In the genomic region with DNA sequence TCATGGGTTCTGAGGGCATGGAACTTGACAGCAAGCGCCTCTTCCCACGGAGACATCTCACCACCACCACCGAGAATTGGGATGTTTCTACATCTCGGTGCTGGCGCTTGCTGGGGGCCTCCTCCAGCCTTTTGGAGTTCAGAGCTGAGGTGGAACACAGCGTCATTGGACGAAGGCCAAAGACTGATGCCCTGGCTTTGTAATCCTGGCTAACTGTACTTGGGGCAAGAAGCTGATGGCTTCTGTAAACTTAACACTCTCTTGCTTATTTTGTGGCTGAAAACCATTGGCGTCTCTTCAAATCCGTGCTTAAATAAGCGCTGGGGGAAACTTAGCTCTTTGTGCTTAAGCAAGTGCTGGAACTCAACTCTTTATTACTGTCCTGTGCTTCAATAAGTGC, we compare ENCODE assay signal across 11 mouse cellular contexts. TPM values are rescaled to one million over a fixed set of nuclear protein-coding genes. Genes with fewer than 3 reads are reported as not detected.
DNase-seq lines count a peak whose midpoint lies in the region; ATAC-seq lines count a peak whose summit lies in the region.
"Had no signal": no experiment of that assay in that cellular context is flagged by ENCODE, and none has a peak within 500 bp of the region (broad histone marks: within the 10 kb centered on the region; RNA-seq: fewer than 3 reads in every experiment).

No protein-coding gene starts in this region.

- 0 out of 2 replicates have a peak, but pooled peaks cover 3% of the 10 kb centered on the region for H3K27me3 ChIP-seq in kidney, embryonic 16.5 days (ENCODE audit: insufficient read depth, low read length)
- H3K27me3 ChIP-seq: embryonic facial prominence, embryonic 12.5 days; Patski had no signal

- no peak for ATAC-seq in kidney, embryonic 16.5 days (ENCODE audit: low FRiP score, low TSS enrichment)
- ATAC-seq: Patski had no signal

- WGBS in kidney, embryonic 16.5 days: 77% methylated on average over 10 of the region's 10 CpGs

- H3K4me2 ChIP-seq in kidney, embryonic 16.5 days (replicated peaks; ENCODE audit: low read depth, low read length): no peak overlapping the region
- H3K4me2 ChIP-seq: embryonic facial prominence, embryonic 12.5 days had no signal

- peak; percentile 63 to 66 for DNase-seq in cerebellum, adult 18-20 months
- no peak for DNase-seq in cerebellum, adult 9-10 months
- DNase-seq in kidney, postnatal 14 days: peak; percentile 43
- DNase-seq in NIH3T3 (ENCODE audit: low read depth): peak; percentile 78
- DNase-seq in lung, postnatal 36 days: peak; percentile 65
- DNase-seq in gastrocnemius, postnatal 10 days: no peak
- DNase-seq in left cerebral cortex, adult 8-10 months (ENCODE audit: low spot score in 2 of 2): no peak
- DNase-seq: right cerebral cortex, postnatal 4 days had no signal

- no peaks in the 10 kb centered on the region for H3K9me3 ChIP-seq in kidney, embryonic 16.5 days (ENCODE audit: low read length)
- H3K9me3 ChIP-seq: embryonic facial prominence, embryonic 12.5 days had no signal

- H3K4me3 ChIP-seq in kidney, embryonic 16.5 days (ENCODE audit: low read length): no peak overlapping the region
- H3K4me3 ChIP-seq: embryonic facial prominence, embryonic 12.5 days had no signal

- H3K4me1 ChIP-seq in kidney, embryonic 16.5 days (ENCODE audit: insufficient read depth, low read length): peaks cover 46% of the 10 kb centered on the region

- H3K9ac ChIP-seq in kidney, embryonic 16.5 days (replicated peaks; ENCODE audit: low read length): no peak overlapping the region
- H3K9ac ChIP-seq: embryonic facial prominence, embryonic 12.5 days had no signal

- H3K27ac ChIP-seq in kidney, embryonic 16.5 days (ENCODE audit: low read length): no peak overlapping the region
- H3K27ac ChIP-seq: embryonic facial prominence, embryonic 12.5 days had no signal

- no peaks in the 10 kb centered on the region for H3K36me3 ChIP-seq in kidney, embryonic 16.5 days (ENCODE audit: insufficient read depth, low read length)
- H3K36me3 ChIP-seq: embryonic facial prominence, embryonic 12.5 days had no signal

RNA-seq across cellular contexts. Expression of gene Smndc1, which starts 57.8 kb away (rescaled TPM):
- 39.1 and 40.1 TPM in 2 replicates for polyA plus RNA-seq in kidney, embryonic 16.5 days (2015; fragmentation: Nextera tagmentation; extraction: Ambion mirVana)
- total RNA-seq in gastrocnemius, postnatal 10 days (2021): 10 to 100 TPM; 27.3 to 34.7 TPM
- total RNA-seq in left cerebral cortex, adult 8-10 months (2022): 10 to 100 TPM; 33.2 to 38.1 (median 36.3) TPM

Comparison
In these comparisons a context has a peak if more than half of its experiments do, and no peak if none do; other contexts are left out.
1. DNase-seq: peak in cerebellum, adult 18-20 months (2 of 2), kidney, postnatal 14 days (single experiment), NIH3T3 (single experiment) and lung, postnatal 36 days (single experiment); none in cerebellum, adult 9-10 months (single experiment), gastrocnemius, postnatal 10 days (single experiment) and left cerebral cortex, adult 8-10 months (0 of 2).